Mouse (Mus musculus): ENCODE results near the gene Olfr1378. TPM values are rescaled to one million over a fixed set of nuclear protein-coding genes. Genes with fewer than 3 reads are reported as not detected.

Olfr1378 gene
- not detected in 2 replicates for polyA plus RNA-seq (2015; fragmentation: Nextera tagmentation; extraction: Ambion mirVana)

DNA sequence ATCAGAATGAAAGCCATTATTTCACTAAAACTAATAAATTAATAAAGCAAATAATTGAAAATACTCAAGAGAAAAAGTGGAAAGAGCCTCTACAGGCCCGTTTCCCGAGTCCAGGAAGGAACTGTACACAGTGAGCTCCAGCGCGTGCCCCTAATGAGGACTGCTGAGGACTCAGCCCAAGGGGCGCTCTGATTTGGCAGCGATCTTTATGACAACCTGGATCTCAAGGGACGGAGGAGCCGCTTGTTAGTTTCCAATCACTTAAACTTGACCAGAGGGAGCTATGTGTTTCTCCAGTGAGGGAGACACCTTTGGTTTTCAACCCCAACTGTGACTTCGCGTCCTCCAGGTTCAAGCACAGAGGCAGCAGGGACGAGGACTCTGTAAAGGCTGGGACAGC, at the start of gene Olfr1378:
TSS of gene Olfr1378 (plus strand) at position 301 of the 400 bp plus-strand sequence.
- ATAC-seq (ENCODE audit: extremely low read depth, insufficient number of reproducible peaks, low FRiP score, low TSS enrichment): no peak
- H3K4me1 ChIP-seq: no peaks in the 10 kb centered on the region
- no peak within 1 kb of the TSS for H3K9ac ChIP-seq
- peaks cover 42% of the 10 kb centered on the region for H3K27me3 ChIP-seq (replicated peaks)
- H3K4me3 ChIP-seq: no peak within 1 kb of the TSS
- H3K27ac ChIP-seq (replicated peaks): no peak within 1 kb of the TSS
- H3K36me3 ChIP-seq: no peaks in the 10 kb centered on the region
- H3K9me3 ChIP-seq: no peaks in the 10 kb centered on the region
- H3K4me2 ChIP-seq: no peak within 1 kb of the TSS
- 77% methylated on average over 11 of the region's 11 CpGs for WGBS

DNA sequence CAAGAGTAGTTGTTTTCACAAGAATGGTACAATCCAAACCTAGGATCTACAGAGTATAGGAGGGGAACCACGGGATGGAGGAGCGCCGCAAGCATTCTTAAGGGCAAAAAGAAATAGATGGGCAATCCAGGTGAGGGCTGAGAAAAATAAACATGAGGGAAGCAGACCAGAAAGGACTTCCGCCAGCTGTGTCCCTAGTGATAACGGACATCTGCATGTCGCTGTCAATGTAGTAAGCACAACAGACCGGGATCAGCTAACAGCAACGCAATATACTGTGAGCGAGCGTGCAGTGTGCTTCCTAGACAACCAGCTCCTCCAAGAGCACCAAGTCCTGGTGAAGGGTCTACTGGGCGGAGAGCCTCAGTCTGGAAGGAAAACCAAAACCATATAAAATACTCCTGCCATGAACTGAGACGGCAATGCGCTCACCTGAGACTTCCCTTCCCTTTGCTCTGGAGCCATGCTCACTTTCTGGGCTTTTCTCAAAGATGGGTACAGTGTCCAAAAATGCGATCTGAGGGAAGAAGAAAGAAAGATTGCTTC, 35.8 kb upstream of the Olfr1378 start:
- peaks cover 23% of the 10 kb centered on the region for H3K27me3 ChIP-seq (replicated peaks)
- no peak overlapping the region for H3K27ac ChIP-seq (replicated peaks)
- H3K36me3 ChIP-seq: no peaks in the 10 kb centered on the region
- ATAC-seq (ENCODE audit: extremely low read depth, insufficient number of reproducible peaks, low FRiP score, low TSS enrichment): no peak
- no peaks in the 10 kb centered on the region for H3K9me3 ChIP-seq
- 13% methylated on average over 14 of the region's 14 CpGs for WGBS
- H3K9ac ChIP-seq: peak overlapping the region; percentile 89
- H3K4me1 ChIP-seq: peaks cover 10% of the 10 kb centered on the region
- peak overlapping the region; percentile 80 for H3K4me3 ChIP-seq
- H3K4me2 ChIP-seq: peak overlapping the region; percentile 96

DNA sequence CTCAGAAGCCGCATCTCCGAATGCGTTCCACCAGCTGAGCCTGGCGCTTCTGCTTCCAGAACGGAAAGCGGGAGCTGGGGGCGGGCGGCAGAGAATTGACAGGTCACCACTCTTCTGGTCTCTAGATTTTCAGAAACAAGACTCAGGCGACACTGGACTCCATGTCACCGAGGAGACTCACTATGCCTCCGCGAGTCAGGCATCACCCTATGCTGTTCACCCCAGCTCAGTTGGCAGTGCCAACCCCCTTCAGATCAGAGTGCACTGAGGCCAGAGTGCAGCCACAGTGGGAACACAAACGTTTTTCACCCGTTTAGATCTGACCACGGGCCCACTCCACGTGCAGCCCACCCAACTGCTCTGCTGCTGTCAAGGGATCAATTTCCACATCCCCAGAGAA, 35.3 kb upstream of the Olfr1378 start:
- peak overlapping the region; percentile 80 for H3K4me3 ChIP-seq
- peaks cover 10% of the 10 kb centered on the region for H3K4me1 ChIP-seq
- H3K4me2 ChIP-seq: peak overlapping the region; percentile 96
- H3K9ac ChIP-seq: peak overlapping the region; percentile 89
- H3K9me3 ChIP-seq: no peaks in the 10 kb centered on the region
- under 1% methylated on average over 16 of the region's 16 CpGs for WGBS
- peak; percentile 31; the same call in 1 of the 2 replicates for ATAC-seq (ENCODE audit: extremely low read depth, insufficient number of reproducible peaks, low FRiP score, low TSS enrichment)
- H3K36me3 ChIP-seq: no peaks in the 10 kb centered on the region
- H3K27ac ChIP-seq (replicated peaks): no peak overlapping the region
- peaks cover 27% of the 10 kb centered on the region for H3K27me3 ChIP-seq (replicated peaks)

DNA sequence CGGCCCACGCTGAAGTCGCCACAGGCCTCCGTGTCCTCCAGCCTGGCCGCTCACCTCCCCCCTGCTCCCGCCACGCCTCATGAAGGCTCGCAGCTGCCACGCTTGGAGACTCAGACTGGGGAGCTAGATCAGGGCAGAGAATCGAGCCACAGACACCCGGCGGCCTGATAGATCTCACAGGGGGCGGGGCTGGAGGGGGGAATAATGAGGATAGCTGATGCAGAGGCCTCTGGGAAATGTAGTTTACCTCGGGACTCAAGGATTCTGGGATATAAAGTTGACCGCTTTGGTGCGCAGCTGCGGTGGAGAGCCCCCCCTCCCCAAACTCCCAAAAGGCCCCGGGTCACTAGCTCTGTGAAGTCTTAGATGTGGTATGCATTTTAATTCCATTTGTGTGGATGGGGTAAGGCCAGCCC, 34.9 kb upstream of the Olfr1378 start, which contains the start of gene Zfp354b:
TSS of gene Zfp354b (minus strand) at position 183 of the 416 bp plus-strand sequence.
- peak; percentile 77 for ATAC-seq (ENCODE audit: extremely low read depth, insufficient number of reproducible peaks, low FRiP score, low TSS enrichment)
- H3K9ac ChIP-seq: peak within 1 kb of the TSS; percentile 89
- 0 out of 2 replicates have a peak within 1 kb of the TSS, but pooled peaks have one; percentile 29 for H3K27ac ChIP-seq (replicated peaks)
- H3K36me3 ChIP-seq: no peaks in the 10 kb centered on the region
- peaks cover 10% of the 10 kb centered on the region for H3K4me1 ChIP-seq
- H3K27me3 ChIP-seq (replicated peaks): peaks cover 27% of the 10 kb centered on the region
- 0% methylated on average over 18 of the region's 18 CpGs for WGBS
- peak within 1 kb of the TSS; percentile 80 for H3K4me3 ChIP-seq
- peak within 1 kb of the TSS; percentile 96 for H3K4me2 ChIP-seq
- H3K9me3 ChIP-seq: no peaks in the 10 kb centered on the region

DNA sequence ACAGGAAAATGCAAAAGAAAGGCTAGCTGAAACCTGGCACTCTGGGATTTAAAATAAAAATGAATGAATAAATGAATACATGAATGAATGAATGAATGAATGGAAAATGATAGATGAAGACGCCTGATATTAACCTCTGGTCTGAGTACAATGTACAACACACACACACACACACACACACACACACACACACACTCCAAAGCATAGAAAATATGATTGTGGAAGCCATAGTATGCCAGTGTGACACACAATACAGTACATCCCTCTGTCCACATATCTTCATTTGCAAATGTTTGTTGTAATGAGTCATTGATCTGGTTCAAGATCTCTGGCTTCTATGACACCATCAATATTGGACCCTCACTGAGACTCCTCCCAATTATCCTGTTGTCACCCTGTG, 34.3 kb upstream of the Olfr1378 start:
- H3K9ac ChIP-seq: no peak overlapping the region
- 76% methylated on average over 1 of the region's 1 CpGs for WGBS
- peaks cover 27% of the 10 kb centered on the region for H3K27me3 ChIP-seq (replicated peaks)
- no peak overlapping the region for H3K27ac ChIP-seq (replicated peaks)
- peak overlapping the region; percentile 96 for H3K4me2 ChIP-seq
- H3K9me3 ChIP-seq: no peaks in the 10 kb centered on the region
- ATAC-seq (ENCODE audit: extremely low read depth, insufficient number of reproducible peaks, low FRiP score, low TSS enrichment): no peak
- H3K4me3 ChIP-seq: peak overlapping the region; percentile 80
- H3K4me1 ChIP-seq: peaks cover 10% of the 10 kb centered on the region
- no peaks in the 10 kb centered on the region for H3K36me3 ChIP-seq

DNA sequence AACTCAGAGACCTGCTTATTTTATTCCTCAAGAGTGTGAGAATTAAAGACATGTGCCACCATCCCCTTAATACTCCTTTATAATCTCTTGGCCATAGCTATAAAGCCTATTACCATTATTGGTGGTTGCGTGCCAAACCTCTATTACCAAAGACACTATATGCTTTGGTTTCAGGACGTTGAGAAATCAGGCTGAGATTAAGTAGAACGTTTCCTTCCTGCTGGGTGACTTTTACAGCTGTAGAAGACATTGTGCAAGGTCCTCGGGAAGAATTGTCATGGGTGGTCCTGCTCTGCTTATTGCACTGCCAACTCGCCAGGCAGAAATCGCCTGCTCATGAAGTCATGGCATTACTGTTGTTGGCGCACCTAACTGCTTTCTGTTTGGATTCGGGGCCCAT, 27.9 kb upstream of the Olfr1378 start:
- no peaks in the 10 kb centered on the region for H3K36me3 ChIP-seq
- ATAC-seq (ENCODE audit: extremely low read depth, insufficient number of reproducible peaks, low FRiP score, low TSS enrichment): no peak
- no peak overlapping the region for H3K4me2 ChIP-seq
- no peak overlapping the region for H3K4me3 ChIP-seq
- peaks cover 42% of the 10 kb centered on the region for H3K27me3 ChIP-seq (replicated peaks)
- no peak overlapping the region for H3K9ac ChIP-seq
- no peaks in the 10 kb centered on the region for H3K9me3 ChIP-seq
- H3K4me1 ChIP-seq: no peaks in the 10 kb centered on the region
- no peak overlapping the region for H3K27ac ChIP-seq (replicated peaks)
- WGBS: 67% methylated on average over 8 of the region's 8 CpGs

DNA sequence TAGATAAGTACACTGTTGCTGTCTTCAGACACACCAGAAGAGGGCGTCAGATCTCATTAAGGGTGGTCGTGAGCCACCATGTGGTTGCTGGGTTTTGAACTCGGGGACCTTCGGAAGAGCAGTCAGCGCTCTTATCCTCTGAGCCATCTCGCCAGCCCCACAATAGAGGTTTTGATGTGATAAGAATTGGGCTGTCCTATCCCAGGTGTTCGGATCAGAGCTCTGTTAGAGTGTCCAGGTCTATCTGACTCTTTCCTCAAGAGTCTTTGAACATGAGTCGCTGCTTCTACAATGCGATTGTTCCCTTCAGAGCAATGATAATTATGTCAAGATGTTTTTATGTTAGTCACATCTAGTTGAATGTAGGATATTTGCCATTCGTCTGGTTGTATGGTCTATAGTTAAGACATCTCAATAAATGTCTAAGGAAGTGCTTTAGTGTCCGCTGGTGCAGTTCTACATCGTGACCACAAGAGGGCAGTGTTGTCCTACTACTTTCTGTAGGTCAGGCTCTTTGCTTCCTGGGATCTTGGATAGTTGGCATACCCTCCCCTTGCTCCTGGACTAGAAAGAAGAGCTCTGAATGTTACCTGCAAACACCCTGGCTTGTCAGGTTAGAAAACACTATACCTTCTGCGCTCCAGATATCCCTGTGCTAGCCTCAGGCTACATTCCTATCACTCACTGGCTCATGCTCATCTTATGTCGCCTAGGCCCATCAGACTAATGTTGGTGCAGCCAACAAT, 26.5 kb upstream of the Olfr1378 start:
- Histone ChIP-seq H3K9ac (no peak overlapping the region), H3K27ac (replicated peaks) (no peak overlapping the region), H3K4me3 (no peak overlapping the region), H3K9me3 (no peaks in the 10 kb centered on the region), H3K4me1 (no peaks in the 10 kb centered on the region), H3K36me3 (no peaks in the 10 kb centered on the region), H3K27me3 (replicated peaks) (peaks cover 49% of the 10 kb centered on the region), H3K4me2 (no peak overlapping the region)
- no peak for ATAC-seq (ENCODE audit: extremely low read depth, insufficient number of reproducible peaks, low FRiP score, low TSS enrichment)
- WGBS: 33% methylated on average over 14 of the region's 14 CpGs

DNA sequence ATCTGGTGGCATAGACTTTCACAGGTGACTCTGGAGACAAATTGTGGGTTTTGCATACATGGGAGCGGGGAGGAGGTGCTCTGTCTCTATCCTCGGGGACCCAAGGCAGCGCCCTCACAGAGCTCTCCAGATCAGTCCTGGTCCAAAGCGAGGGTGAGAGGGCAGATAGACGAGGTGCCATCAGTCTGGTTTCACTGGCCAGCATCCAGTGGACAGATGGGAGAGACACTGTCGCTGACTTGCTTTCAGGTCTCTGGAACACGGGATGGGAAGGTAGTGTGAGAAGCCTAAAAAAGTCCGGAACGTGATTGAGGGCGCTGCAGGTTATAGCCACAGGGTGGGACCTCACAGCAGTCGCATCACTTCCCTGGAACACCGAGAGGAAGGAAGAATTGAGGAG, 23.9 kb upstream of the Olfr1378 start:
- H3K9me3 ChIP-seq: no peaks in the 10 kb centered on the region
- WGBS: 60% methylated on average over 12 of the region's 12 CpGs
- H3K4me1 ChIP-seq: no peaks in the 10 kb centered on the region
- ATAC-seq (ENCODE audit: extremely low read depth, insufficient number of reproducible peaks, low FRiP score, low TSS enrichment): no peak
- H3K27ac ChIP-seq (replicated peaks): no peak overlapping the region
- peaks cover 47% of the 10 kb centered on the region for H3K27me3 ChIP-seq (replicated peaks)
- no peak overlapping the region for H3K9ac ChIP-seq
- no peak overlapping the region for H3K4me2 ChIP-seq
- H3K4me3 ChIP-seq: no peak overlapping the region
- no peaks in the 10 kb centered on the region for H3K36me3 ChIP-seq

DNA sequence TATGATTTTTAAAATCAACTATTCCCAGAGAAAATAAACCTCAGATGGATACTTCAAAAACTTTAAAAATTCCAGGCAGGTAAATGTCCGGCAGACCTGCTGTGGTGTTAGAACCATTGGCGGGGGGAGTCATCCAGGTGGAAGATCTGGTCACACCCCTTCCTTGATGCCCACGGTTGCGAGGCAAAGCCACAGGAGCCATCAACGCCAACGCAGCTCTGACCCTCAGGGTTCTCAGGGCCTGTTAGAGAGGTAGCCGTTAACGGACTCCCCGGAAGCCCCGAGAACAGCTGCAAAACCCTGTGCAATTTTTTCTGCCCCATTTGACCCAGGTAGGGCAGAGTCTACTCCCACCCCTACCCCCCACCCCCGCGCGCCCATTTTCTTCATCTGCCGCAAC, 22.8 kb upstream of the Olfr1378 start, which contains the start of gene 4933414I15Rik:
TSS of gene 4933414I15Rik (minus strand) at position 260 of the 400 bp plus-strand sequence.
- Histone ChIP-seq H3K36me3 (no peaks in the 10 kb centered on the region), H3K4me3 (no peak within 1 kb of the TSS), H3K27me3 (replicated peaks) (peaks cover 46% of the 10 kb centered on the region), H3K9me3 (no peaks in the 10 kb centered on the region), H3K9ac (no peak within 1 kb of the TSS), H3K27ac (replicated peaks) (no peak within 1 kb of the TSS), H3K4me2 (no peak within 1 kb of the TSS), H3K4me1 (no peaks in the 10 kb centered on the region)
- 70% methylated on average over 14 of the region's 14 CpGs for WGBS
- ATAC-seq (ENCODE audit: extremely low read depth, insufficient number of reproducible peaks, low FRiP score, low TSS enrichment): no peak

DNA sequence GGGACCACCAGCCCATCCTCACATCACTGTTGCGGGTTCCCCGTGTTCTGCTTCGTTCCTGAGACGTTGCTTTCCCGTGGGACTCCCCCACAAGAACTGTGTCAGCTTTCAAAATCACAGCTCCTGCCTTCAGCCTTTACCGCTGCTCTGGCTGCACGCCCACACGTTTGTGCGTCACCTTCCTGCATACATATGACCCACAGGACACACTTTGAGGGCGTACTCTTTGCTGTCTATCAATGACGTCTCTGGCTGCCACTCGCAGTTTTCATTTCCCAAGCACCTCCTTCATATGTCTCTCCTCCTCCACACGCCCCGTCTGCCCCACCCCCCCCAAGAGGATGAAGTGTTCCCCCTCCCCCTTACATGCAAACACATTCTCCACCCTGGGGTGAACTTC, 14.0 kb upstream of the Olfr1378 start:
- H3K27ac ChIP-seq (replicated peaks): no peak overlapping the region
- no peak overlapping the region for H3K4me3 ChIP-seq
- peaks cover 58% of the 10 kb centered on the region for H3K27me3 ChIP-seq (replicated peaks)
- H3K36me3 ChIP-seq: no peaks in the 10 kb centered on the region
- H3K9ac ChIP-seq: no peak overlapping the region
- H3K9me3 ChIP-seq: no peaks in the 10 kb centered on the region
- WGBS: 58% methylated on average over 14 of the region's 14 CpGs
- no peak for ATAC-seq (ENCODE audit: extremely low read depth, insufficient number of reproducible peaks, low FRiP score, low TSS enrichment)
- peak overlapping the region; percentile 22; the same call in 1 of the 2 replicates for H3K4me2 ChIP-seq
- no peaks in the 10 kb centered on the region for H3K4me1 ChIP-seq

DNA sequence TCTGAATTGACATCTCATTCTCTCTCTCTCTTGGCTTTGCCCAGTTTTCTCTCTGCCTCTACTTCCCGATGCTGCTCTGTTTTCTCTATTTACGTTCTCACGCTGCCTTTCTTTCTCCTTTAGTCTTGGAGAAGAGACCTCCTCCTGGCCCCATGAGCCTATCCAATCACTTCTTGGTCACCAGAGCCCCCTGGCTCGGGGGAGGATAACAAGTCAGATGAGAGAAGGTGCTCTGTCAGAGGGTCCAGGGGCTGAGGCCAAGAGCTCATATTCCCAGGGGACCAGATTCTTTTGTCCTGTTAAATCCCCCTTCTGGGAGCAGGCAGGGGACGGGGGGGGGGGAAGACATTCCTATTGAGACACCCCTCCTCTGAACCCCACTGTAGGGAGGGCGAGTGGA, 12.7 kb upstream of the Olfr1378 start, which contains the start of gene Prop1:
TSS of gene Prop1 (minus strand) at position 101 of the 400 bp plus-strand sequence.
- WGBS: 49% methylated on average over 6 of the region's 6 CpGs

More for the DNA sequence above, 12.7 kb upstream of the Olfr1378 start, which contains the start of gene Prop1:
- H3K27ac ChIP-seq (replicated peaks): no peak within 1 kb of the TSS
- H3K4me2 ChIP-seq: no peak within 1 kb of the TSS
- no peak within 1 kb of the TSS for H3K9ac ChIP-seq
- no peaks in the 10 kb centered on the region for H3K36me3 ChIP-seq
- H3K4me1 ChIP-seq: no peaks in the 10 kb centered on the region
- H3K4me3 ChIP-seq: no peak within 1 kb of the TSS
- peaks cover 64% of the 10 kb centered on the region for H3K27me3 ChIP-seq (replicated peaks)
- ATAC-seq (ENCODE audit: extremely low read depth, insufficient number of reproducible peaks, low FRiP score, low TSS enrichment): no peak
- no peaks in the 10 kb centered on the region for H3K9me3 ChIP-seq
